Mouse (Mus musculus) urinary bladder, postnatal 10 days (tissue): Measurements from ENCODE around the gene Spag4.
"Not testable (repeated sequence)": the region's sequence is repeated elsewhere in the genome, so short reads cannot be mapped to it uniquely, and the experiment has no call there.

ENCODE experiments used
- DNase-seq: peaks from one replicate; pipeline ENCODE4 v3.0.0; 2022; ENCODE audit warnings: low spot score

Gene Spag4

DNA sequence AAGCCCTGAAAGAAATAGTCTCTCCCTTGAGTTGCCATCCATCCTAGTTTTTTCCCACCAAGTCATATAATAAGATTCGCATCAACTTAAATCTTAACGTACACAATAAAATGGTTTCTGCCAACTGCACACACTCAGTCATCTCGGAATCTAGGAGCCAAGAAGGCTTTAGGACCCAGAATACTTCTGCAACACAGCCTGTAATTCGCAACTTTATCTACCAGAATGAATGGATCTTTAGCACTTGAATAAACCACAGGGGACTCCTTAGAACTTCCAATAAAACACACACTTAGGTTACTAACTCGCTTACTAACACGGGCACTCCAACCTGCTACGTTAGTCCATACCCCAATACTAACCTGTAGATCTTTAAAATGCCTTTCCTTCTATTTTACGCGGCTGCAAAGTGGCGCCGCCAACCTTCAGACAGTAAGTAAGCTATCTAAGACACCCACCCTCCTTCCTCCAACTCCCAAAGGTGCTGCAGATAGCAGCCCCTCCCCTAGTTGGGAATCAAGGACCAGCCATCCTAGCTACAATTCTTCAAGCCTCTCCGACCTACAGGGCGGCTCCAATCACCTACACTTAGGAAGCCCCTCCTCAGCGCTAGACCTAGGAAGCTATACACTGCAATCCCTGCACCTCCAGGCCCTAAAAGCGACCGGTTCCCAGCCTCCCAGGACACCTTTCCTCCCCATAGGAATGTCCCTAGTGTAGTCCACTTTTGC is 45.8 kb downstream of the Spag4 start:
- DNase-seq = no peak

DNA sequence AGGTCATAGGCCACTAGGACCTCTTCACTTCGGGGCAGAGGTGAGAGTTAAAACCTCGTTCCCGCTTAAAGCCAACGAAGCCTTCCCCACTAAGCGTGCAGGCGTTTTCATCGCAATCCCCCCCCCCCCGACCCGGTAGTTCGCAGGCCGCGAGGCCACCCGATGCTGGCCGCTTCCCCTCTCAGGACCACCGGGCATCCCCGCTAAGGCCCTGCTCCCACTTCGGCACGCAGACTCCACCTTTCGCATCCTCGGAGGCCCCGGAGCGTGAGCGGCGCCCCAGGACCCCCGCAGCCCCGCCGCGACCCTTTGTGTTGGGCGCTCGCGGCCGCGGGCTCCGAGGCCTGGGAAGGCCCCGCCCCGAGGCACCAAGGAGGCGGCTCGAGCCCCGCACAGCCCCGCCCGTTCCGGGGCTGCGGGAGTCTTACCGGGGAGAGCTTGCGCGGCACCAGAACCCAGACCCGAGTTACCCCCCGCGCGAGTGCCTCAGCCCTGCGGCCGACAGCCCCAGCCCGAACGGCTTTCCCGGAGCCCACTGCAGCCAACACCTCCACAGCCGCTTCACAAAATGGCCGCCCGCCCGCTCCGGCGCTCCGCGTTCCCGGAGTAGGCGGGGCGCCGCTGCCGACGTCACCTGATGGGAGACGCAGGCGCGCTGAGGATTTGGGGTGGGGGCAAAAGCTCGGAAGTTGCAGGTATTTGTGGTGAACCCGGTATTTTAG is 46.5 kb downstream of the Spag4 start, which contains the start of the genes Cpne1 and Rbm12:
TSS of gene Cpne1 (minus strand) at position 608 of the 722 bp plus-strand sequence.
TSS of gene Rbm12 (minus strand) at position 621 of the 722 bp plus-strand sequence.
- DNase-seq = peak; percentile 59

DNA sequence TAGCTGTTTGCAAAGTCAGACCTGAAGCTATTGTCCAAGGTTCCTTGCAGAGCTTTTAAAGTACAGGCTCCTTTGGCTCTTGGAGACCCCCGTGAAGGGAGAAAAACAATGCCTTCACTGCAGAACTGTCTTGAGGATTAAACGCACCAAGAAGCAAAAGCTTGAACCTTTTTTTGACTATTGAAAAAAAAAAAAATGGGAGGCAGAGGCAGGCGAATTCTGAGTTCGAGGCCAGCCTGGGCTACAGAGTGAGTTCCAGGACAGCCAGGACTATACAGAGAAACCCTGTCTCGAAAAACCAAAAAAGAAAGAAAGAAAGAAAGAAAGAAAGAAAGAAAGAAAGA is 47.1 kb downstream of the Spag4 start:
- DNase-seq = not testable (repeated sequence)

DNA sequence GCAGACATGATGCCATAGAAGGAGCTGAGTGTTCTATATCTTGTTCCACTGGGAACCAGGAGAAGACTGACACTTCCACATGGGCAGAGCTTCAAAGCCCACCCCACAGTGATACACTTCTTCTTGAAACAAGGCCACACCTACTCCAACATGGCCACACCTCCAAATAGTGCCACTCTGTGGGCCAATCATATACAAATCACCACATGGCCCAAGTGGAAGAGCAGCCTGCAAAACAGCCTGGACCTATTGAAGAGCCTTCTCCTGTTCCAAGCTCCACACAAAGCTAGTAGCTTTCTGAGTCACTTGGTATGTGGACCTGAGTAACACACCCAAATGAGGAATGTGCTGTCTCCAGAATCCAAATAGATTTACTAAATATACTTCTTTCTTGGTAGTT is 54.6 kb downstream of the Spag4 start:
- DNase-seq = no peak
